Mouse (Mus musculus) midbrain, postnatal 0 days (tissue): ENCODE results near the gene Stk39. TPM values are rescaled to one million over a fixed set of nuclear protein-coding genes. Genes with fewer than 3 reads are reported as not detected.

Experiments used
- ATAC-seq: fragments of 200-750 bp; cut with Nextera tagmentation; 2 replicates; pipeline ENCODE4 v1.8.0; 2017; ENCODE audit warnings: moderate number of reproducible peaks, mild to moderate bottlenecking, moderate TSS enrichment, moderate library complexity; ENCODE audit not compliant: low FRiP score
- DNase-seq: peaks from one replicate; pipeline ENCODE4 v3.0.0-alpha.2; 2015; ENCODE audit warnings: low spot score
- H3K27ac ChIP-seq: fragments of 300-500 bp; sonication (generic); 2 replicates; pipeline ENCODE4 v1.5.1; 2014; ENCODE audit warnings: low read depth, mild to moderate bottlenecking, low read length, mixed read lengths
- H3K27me3 ChIP-seq: fragments of 300-500 bp; sonication (generic); 2 replicates; pipeline ENCODE4 v1.6.1; 2014; ENCODE audit warnings: low read length, control low read depth, mixed read lengths; ENCODE audit not compliant: insufficient read depth
- H3K36me3 ChIP-seq: fragments of 300-500 bp; sonication (generic); 2 replicates; pipeline ENCODE4 v1.6.1; 2014; ENCODE audit warnings: low read length, control low read depth, mixed read lengths; ENCODE audit not compliant: insufficient read depth
- H3K4me1 ChIP-seq: fragments of 300-500 bp; sonication (generic); 2 replicates; pipeline ENCODE4 v1.6.1; 2014; ENCODE audit warnings: mild to moderate bottlenecking, control low read depth, antibody characterized with exemption, low read length, mixed read lengths; ENCODE audit not compliant: insufficient read depth
- H3K4me2 ChIP-seq: fragments of 300-500 bp; sonication (generic); 2 replicates; pipeline ENCODE4 v1.6.1; 2014; ENCODE audit warnings: low read depth, mild to moderate bottlenecking, low read length, mixed read lengths; ENCODE audit not compliant: poor library complexity, severe bottlenecking
- H3K4me3 ChIP-seq: fragments of 300-500 bp; sonication (generic); 2 replicates; pipeline ENCODE4 v1.5.1; 2014; ENCODE audit warnings: low read depth, mild to moderate bottlenecking, low read length, moderate library complexity
- H3K9ac ChIP-seq: fragments of 300-500 bp; sonication (generic); replicated peaks from 2 replicates; pipeline ENCODE4 v1.6.1; 2014; ENCODE audit warnings: mild to moderate bottlenecking, low read length, moderate library complexity, mixed read lengths; ENCODE audit not compliant: poor library complexity, severe bottlenecking
- H3K9me3 ChIP-seq: fragments of 300-500 bp; sonication (generic); 2 replicates; pipeline ENCODE4 v1.6.1; 2016; ENCODE audit warnings: low read length, control low read depth
- CTCF ChIP-seq: IDR thresholded peaks from 2 replicates; pipeline ENCODE4 v1.5.1; 2016; ENCODE audit warnings: antibody characterized with exemption, mild to moderate bottlenecking
- WGBS: fragments of 180-500 bp; shearing (Covaris S2); extraction: QIAGEN DNeasy Blood & Tissue Kit; methylation state at CpG from one replicate; pipeline ENCODE4 v1.1.7; 2014; 5-methylcytosine and 5-hydroxymethylcytosine counted together
- polyA plus RNA-seq: library from polyadenylated mRNA; unstranded; fragments of >200 nt; fragmentation: Nextera tagmentation; extraction: Ambion mirVana; gene quantifications from 2 replicates; pipeline ENCODE4 v1.2.1, GENCODE M21; 2015
- total RNA-seq: library from RNA; depleted of rRNA; stranded (reverse); fragments of >200 nt; gene quantifications from 2 replicates; pipeline ENCODE4 v1.2.3, GENCODE M21; 2014

Gene Stk39
- total and polyA plus RNA-seq, 2 experiments from 2014 or later, result 23.4 to 33.9 TPM

- Histone ChIP-seq H3K4me2 (no peak overlapping the region), H3K27ac (no peak overlapping the region), H3K9me3 (no peaks in the 10 kb centered on the region), H3K27me3 (no peaks in the 10 kb centered on the region), H3K4me3 (no peak overlapping the region), H3K36me3 (no peaks in the 10 kb centered on the region), H3K4me1 (no peaks in the 10 kb centered on the region), H3K9ac (no peak overlapping the region)
- no peak for TF ChIP-seq CTCF
- 83% methylated on average over 6 of the region's 6 CpGs for WGBS
- DNase-seq (no peak), ATAC-seq (no peak)
These were observed 51.1 kb downstream of the Stk39 start for GRCm38 (mm10) chr2:68421002-68421401.

GRCm38 (mm10) chr2:68420223-68420622 is 51.8 kb downstream of the Stk39 start:
- ATAC-seq, result no peak
- no peaks in the 10 kb centered on the region for H3K36me3 ChIP-seq
- no peaks in the 10 kb centered on the region for H3K27me3 ChIP-seq
- H3K4me2 ChIP-seq, result no peak overlapping the region
- no peaks in the 10 kb centered on the region for H3K4me1 ChIP-seq
- no peak overlapping the region for H3K4me3 ChIP-seq
- no peaks in the 10 kb centered on the region for H3K9me3 ChIP-seq
- TF ChIP-seq CTCF, result no peak
- no peak for DNase-seq
- H3K9ac ChIP-seq, result no peak overlapping the region
- 95% methylated on average over 6 of the region's 6 CpGs for WGBS
- no peak overlapping the region for H3K27ac ChIP-seq

- H3K9me3 ChIP-seq, result no peaks in the 10 kb centered on the region
- no peaks in the 10 kb centered on the region for H3K27me3 ChIP-seq
- no peaks in the 10 kb centered on the region for H3K4me1 ChIP-seq
- ATAC-seq (no peak), DNase-seq (no peak)
- H3K4me2 ChIP-seq, result no peak overlapping the region
- TF ChIP-seq CTCF, result no peak
- no peak overlapping the region for H3K27ac ChIP-seq
- H3K36me3 ChIP-seq, result no peaks in the 10 kb centered on the region
- no peak overlapping the region for H3K9ac ChIP-seq
- 88% methylated on average over 7 of the region's 7 CpGs for WGBS
- H3K4me3 ChIP-seq, result no peak overlapping the region
These were observed 52.3 kb downstream of the Stk39 start for GRCm38 (mm10) chr2:68419746-68420145.

DNA sequence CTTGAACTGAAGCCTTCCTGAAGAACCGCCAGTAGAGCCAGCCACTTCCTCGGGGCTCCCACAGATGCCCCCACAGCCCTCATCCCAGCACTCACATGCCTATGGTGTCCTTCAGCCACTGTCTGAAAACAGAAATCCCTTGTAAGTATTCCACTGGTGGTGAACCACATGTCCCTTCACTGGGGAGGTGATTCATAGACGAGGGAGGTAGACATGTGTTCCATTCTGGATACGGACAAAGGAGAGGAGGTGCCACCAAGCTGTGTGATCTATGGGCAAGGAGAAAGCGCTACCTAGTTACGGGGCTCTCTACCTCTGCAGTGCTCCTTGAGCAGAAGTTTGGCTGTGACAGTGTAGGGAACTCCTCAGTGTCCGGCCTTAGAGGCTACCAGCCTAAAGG is 52.9 kb downstream of the Stk39 start:
- H3K4me3 ChIP-seq, result no peak overlapping the region
- no peak overlapping the region for H3K27ac ChIP-seq
- no peak overlapping the region for H3K4me2 ChIP-seq
- H3K9ac ChIP-seq, result no peak overlapping the region
- no peak for TF ChIP-seq CTCF
- 93% methylated on average over 7 of the region's 7 CpGs for WGBS
- H3K4me1 ChIP-seq, result no peaks in the 10 kb centered on the region
- H3K9me3 ChIP-seq, result no peaks in the 10 kb centered on the region
- no peaks in the 10 kb centered on the region for H3K27me3 ChIP-seq
- no peak for ATAC-seq
- no peaks in the 10 kb centered on the region for H3K36me3 ChIP-seq
- DNase-seq, result no peak

DNA sequence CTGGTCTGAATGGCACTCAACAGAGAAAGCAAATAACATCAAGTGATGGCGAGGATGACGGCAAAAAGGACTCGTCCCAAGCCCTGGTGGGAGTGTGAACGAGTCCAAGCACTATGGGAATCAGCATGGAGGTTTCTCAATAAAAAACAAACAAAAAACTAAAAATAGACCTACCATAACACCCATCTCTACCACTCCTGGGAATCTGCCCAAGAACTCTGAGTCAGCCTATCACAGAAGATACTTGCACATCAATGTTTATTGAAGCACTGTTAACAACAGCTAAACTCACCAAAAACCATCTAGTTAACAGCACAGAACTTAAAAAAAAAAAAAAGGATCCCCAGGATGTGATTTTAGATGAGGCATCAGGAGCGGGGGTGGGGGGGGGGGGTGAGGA is 55.0 kb downstream of the Stk39 start:
- no peak overlapping the region for H3K4me2 ChIP-seq
- no peaks in the 10 kb centered on the region for H3K36me3 ChIP-seq
- no peaks in the 10 kb centered on the region for H3K9me3 ChIP-seq
- H3K27me3 ChIP-seq, result no peaks in the 10 kb centered on the region
- H3K4me1 ChIP-seq, result no peaks in the 10 kb centered on the region
- TF ChIP-seq CTCF, result no peak
- no peak for ATAC-seq
- no peak overlapping the region for H3K4me3 ChIP-seq
- no peak overlapping the region for H3K27ac ChIP-seq
- no peak overlapping the region for H3K9ac ChIP-seq
- 91% methylated on average over 5 of the region's 5 CpGs for WGBS
- DNase-seq, result no peak

GRCm38 (mm10) chr2:68415691-68416090 is 56.4 kb downstream of the Stk39 start:
- WGBS, result 85% methylated on average over 6 of the region's 6 CpGs

More at GRCm38 (mm10) chr2:68415691-68416090, 56.4 kb downstream of the Stk39 start:
- H3K36me3 ChIP-seq, result no peaks in the 10 kb centered on the region
- no peak overlapping the region for H3K9ac ChIP-seq
- no peak for TF ChIP-seq CTCF
- ATAC-seq, result no peak
- H3K27ac ChIP-seq, result no peak overlapping the region
- DNase-seq, result no peak
- no peaks in the 10 kb centered on the region for H3K27me3 ChIP-seq
- no peaks in the 10 kb centered on the region for H3K9me3 ChIP-seq
- H3K4me2 ChIP-seq, result no peak overlapping the region
- no peaks in the 10 kb centered on the region for H3K4me1 ChIP-seq
- no peak overlapping the region for H3K4me3 ChIP-seq
